Mouse (Mus musculus): ENCODE measurements around the gene Nmt2. TPM values are rescaled to one million over a fixed set of nuclear protein-coding genes. Genes with fewer than 3 reads are reported as not detected.

The Nmt2 gene
- polyA plus RNA-seq, 1 experiment, result 1.2 TPM

GRCm38 (mm10) chr2:3286243-3286642 is 2.2 kb downstream of the Nmt2 start:
- H3K36me3 ChIP-seq (ENCODE audit: control insufficient read depth, insufficient read depth, low read length), result no peaks in the 10 kb centered on the region
- H3K4me1 ChIP-seq (ENCODE audit: control insufficient read depth, insufficient read depth, insufficient read length, low read length), result no peaks in the 10 kb centered on the region
- TF ChIP-seq POLR2A (IDR thresholded peaks at IDR 0.05; ENCODE audit: low read depth, low read length) (no peak), CTCF (IDR thresholded peaks at IDR 0.05; ENCODE audit: extremely low read depth, insufficient read length, insufficient replicate concordance, low read depth, low read length) (no peak)
- H3K4me3 ChIP-seq (ENCODE audit: low read depth, low read length), result no peak overlapping the region
- H3K27ac ChIP-seq (ENCODE audit: insufficient read depth, low read depth, low read length), result no peak overlapping the region
- H3K27me3 ChIP-seq (ENCODE audit: control insufficient read depth, insufficient read depth, low read length), result no peaks in the 10 kb centered on the region
- 37% methylated on average over 2 of the region's 2 CpGs for WGBS

- H3K36me3 ChIP-seq (ENCODE audit: control insufficient read depth, insufficient read depth, low read length), result no peaks in the 10 kb centered on the region
- TF ChIP-seq POLR2A (IDR thresholded peaks at IDR 0.05; ENCODE audit: low read depth, low read length) (no peak), CTCF (IDR thresholded peaks at IDR 0.05; ENCODE audit: extremely low read depth, insufficient read length, insufficient replicate concordance, low read depth, low read length) (no peak)
These were observed 5.6 kb downstream of the Nmt2 start for GRCm38 (mm10) chr2:3289581-3289980.

GRCm38 (mm10) chr2:3292170-3292569 is 8.2 kb downstream of the Nmt2 start:
- Histone ChIP-seq H3K27me3 (ENCODE audit: control insufficient read depth, insufficient read depth, low read length) (no peaks in the 10 kb centered on the region), H3K36me3 (ENCODE audit: control insufficient read depth, insufficient read depth, low read length) (no peaks in the 10 kb centered on the region)
- TF ChIP-seq CTCF (IDR thresholded peaks at IDR 0.05; ENCODE audit: extremely low read depth, insufficient read length, insufficient replicate concordance, low read depth, low read length) (no peak), POLR2A (IDR thresholded peaks at IDR 0.05; ENCODE audit: low read depth, low read length) (no peak)

More at GRCm38 (mm10) chr2:3289581-3289980, 5.6 kb downstream of the Nmt2 start:
- Histone ChIP-seq H3K4me1 (ENCODE audit: control insufficient read depth, insufficient read depth, insufficient read length, low read length) (no peaks in the 10 kb centered on the region), H3K4me3 (ENCODE audit: low read depth, low read length) (no peak overlapping the region), H3K27me3 (ENCODE audit: control insufficient read depth, insufficient read depth, low read length) (no peaks in the 10 kb centered on the region), H3K27ac (ENCODE audit: insufficient read depth, low read depth, low read length) (no peak overlapping the region)
- 73% methylated on average over 1 of the region's 1 CpGs for WGBS

GRCm38 (mm10) chr2:3295826-3296225 is 11.8 kb downstream of the Nmt2 start:
- TF ChIP-seq POLR2A (IDR thresholded peaks at IDR 0.05; ENCODE audit: low read depth, low read length) (no peak), CTCF (IDR thresholded peaks at IDR 0.05; ENCODE audit: extremely low read depth, insufficient read length, insufficient replicate concordance, low read depth, low read length) (no peak)
- WGBS, result 74% methylated on average over 7 of the region's 7 CpGs
- Histone ChIP-seq H3K27me3 (ENCODE audit: control insufficient read depth, insufficient read depth, low read length) (no peaks in the 10 kb centered on the region), H3K4me3 (ENCODE audit: low read depth, low read length) (no peak overlapping the region), H3K4me1 (ENCODE audit: control insufficient read depth, insufficient read depth, insufficient read length, low read length) (no peaks in the 10 kb centered on the region), H3K36me3 (ENCODE audit: control insufficient read depth, insufficient read depth, low read length) (no peaks in the 10 kb centered on the region), H3K27ac (ENCODE audit: insufficient read depth, low read depth, low read length) (no peak overlapping the region)

More at GRCm38 (mm10) chr2:3292170-3292569, 8.2 kb downstream of the Nmt2 start:
- 84% methylated on average over 1 of the region's 1 CpGs for WGBS
- H3K4me3 ChIP-seq (ENCODE audit: low read depth, low read length), result no peak overlapping the region
- H3K4me1 ChIP-seq (ENCODE audit: control insufficient read depth, insufficient read depth, insufficient read length, low read length), result no peaks in the 10 kb centered on the region
- no peak overlapping the region for H3K27ac ChIP-seq (ENCODE audit: insufficient read depth, low read depth, low read length)

- TF ChIP-seq CTCF (IDR thresholded peaks at IDR 0.05; ENCODE audit: extremely low read depth, insufficient read length, insufficient replicate concordance, low read depth, low read length), result no peak
- no peak for TF ChIP-seq POLR2A (IDR thresholded peaks at IDR 0.05; ENCODE audit: low read depth, low read length)
- Histone ChIP-seq H3K36me3 (ENCODE audit: control insufficient read depth, insufficient read depth, low read length) (no peaks in the 10 kb centered on the region), H3K4me3 (ENCODE audit: low read depth, low read length) (no peak overlapping the region), H3K4me1 (ENCODE audit: control insufficient read depth, insufficient read depth, insufficient read length, low read length) (no peaks in the 10 kb centered on the region), H3K27me3 (ENCODE audit: control insufficient read depth, insufficient read depth, low read length) (no peaks in the 10 kb centered on the region), H3K27ac (ENCODE audit: insufficient read depth, low read depth, low read length) (no peak overlapping the region)
- 49% methylated on average over 3 of the region's 3 CpGs for WGBS
These were observed 21.5 kb downstream of the Nmt2 start for GRCm38 (mm10) chr2:3305426-3306025.

GRCm38 (mm10) chr2:3323132-3323531 is 39.1 kb downstream of the Nmt2 start:
- Histone ChIP-seq H3K27ac (ENCODE audit: insufficient read depth, low read depth, low read length) (no peak overlapping the region), H3K27me3 (ENCODE audit: control insufficient read depth, insufficient read depth, low read length) (no peaks in the 10 kb centered on the region), H3K36me3 (ENCODE audit: control insufficient read depth, insufficient read depth, low read length) (peaks cover 28% of the 10 kb centered on the region), H3K4me3 (ENCODE audit: low read depth, low read length) (no peak overlapping the region), H3K4me1 (ENCODE audit: control insufficient read depth, insufficient read depth, insufficient read length, low read length) (no peaks in the 10 kb centered on the region)
- TF ChIP-seq CTCF (IDR thresholded peaks at IDR 0.05; ENCODE audit: extremely low read depth, insufficient read length, insufficient replicate concordance, low read depth, low read length) (no peak), POLR2A (IDR thresholded peaks at IDR 0.05; ENCODE audit: low read depth, low read length) (no peak)
- 71% methylated on average over 2 of the region's 2 CpGs for WGBS

DNA sequence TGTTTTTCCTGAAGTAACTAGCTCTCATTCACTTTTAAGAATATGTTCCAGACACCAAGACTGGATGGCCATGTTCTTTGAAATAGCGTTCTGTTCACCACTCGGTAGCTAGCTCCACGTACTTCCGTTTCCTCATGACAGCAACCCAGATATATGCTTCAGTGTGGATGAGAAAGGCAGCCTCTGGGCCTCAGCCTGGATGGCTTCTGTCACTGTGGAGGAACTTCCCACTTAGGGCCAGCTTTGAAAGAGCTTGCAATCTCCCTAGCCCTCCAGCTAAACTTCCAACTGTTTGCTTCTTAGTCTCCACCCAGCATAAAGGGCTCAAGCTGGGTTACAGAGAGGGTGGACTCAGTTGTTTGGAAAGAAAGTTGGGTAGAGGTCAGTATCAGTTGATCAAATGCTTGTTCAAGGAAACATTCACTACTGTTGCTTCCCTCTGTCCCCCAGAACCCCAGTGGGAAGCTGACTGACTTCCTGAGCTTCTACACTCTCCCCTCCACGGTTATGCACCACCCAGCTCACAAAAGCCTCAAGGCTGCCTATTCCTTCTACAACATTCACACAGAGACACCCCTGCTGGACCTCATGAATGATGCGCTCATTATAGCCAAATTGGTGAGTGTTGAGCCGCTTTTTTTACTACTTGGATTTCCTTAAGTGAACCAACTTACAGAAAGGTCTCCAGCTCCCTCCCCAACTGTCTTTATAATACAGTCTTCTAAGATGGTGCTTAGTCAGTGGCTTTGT is 40.5 kb downstream of the Nmt2 start:
- no peak overlapping the region for H3K4me3 ChIP-seq (ENCODE audit: low read depth, low read length)
- no peaks in the 10 kb centered on the region for H3K27me3 ChIP-seq (ENCODE audit: control insufficient read depth, insufficient read depth, low read length)
- H3K36me3 ChIP-seq (ENCODE audit: control insufficient read depth, insufficient read depth, low read length), result peaks cover 27% of the 10 kb centered on the region
- H3K27ac ChIP-seq (ENCODE audit: insufficient read depth, low read depth, low read length), result no peak overlapping the region
- H3K4me1 ChIP-seq (ENCODE audit: control insufficient read depth, insufficient read depth, insufficient read length, low read length), result no peaks in the 10 kb centered on the region
- WGBS, result 95% methylated on average over 7 of the region's 7 CpGs
- TF ChIP-seq CTCF (IDR thresholded peaks at IDR 0.05; ENCODE audit: extremely low read depth, insufficient read length, insufficient replicate concordance, low read depth, low read length), result no peak
- TF ChIP-seq POLR2A (IDR thresholded peaks at IDR 0.05; ENCODE audit: low read depth, low read length), result no peak

All from small intestine, adult 2 months (tissue).